Mouse (Mus musculus) lung, postnatal 14 days (tissue): Measurements from ENCODE around the gene Rxfp4.
"Not testable (repeated sequence)": the region's sequence is repeated elsewhere in the genome, so short reads cannot be mapped to it uniquely, and the experiment has no call there.

Source experiments
- DNase-seq: peaks from one replicate; pipeline ENCODE4 v3.0.0; 2021

Rxfp4 gene

DNA sequence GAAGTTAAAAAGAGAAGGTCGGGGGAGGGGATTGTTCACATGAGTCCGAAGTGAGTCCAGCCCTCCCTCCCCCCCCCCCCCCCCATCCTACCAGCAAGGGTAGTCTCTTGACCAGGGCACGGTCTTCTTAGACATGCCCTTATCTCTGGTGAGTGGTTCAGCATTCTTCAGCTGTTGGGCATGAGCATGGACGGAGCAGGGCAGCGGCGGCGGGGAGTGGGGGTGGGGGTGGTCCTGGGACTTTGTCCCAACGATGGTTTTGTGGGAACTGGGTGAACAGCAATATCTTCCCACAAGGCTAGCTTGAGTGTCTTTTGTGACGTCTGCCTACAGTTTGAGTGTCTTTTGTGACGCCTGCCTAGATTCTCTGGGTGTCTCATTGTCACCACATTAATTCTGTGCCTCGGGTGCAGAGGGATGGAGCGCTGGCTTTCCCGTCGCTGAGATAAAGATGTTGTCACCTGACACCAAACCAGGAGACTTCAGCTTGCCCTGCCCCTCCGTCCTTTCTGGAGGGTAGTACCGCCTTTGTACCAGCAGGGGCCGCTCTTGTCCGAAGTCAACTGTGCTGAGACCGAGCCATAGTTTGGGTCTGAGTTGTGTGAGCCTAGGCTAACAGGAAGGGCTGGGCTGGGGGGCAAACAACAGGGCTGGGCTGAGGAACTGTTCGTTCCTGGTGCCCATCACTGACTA, 45.7 kb downstream of the Rxfp4 start:
- DNase-seq, result peak; percentile 91

DNA sequence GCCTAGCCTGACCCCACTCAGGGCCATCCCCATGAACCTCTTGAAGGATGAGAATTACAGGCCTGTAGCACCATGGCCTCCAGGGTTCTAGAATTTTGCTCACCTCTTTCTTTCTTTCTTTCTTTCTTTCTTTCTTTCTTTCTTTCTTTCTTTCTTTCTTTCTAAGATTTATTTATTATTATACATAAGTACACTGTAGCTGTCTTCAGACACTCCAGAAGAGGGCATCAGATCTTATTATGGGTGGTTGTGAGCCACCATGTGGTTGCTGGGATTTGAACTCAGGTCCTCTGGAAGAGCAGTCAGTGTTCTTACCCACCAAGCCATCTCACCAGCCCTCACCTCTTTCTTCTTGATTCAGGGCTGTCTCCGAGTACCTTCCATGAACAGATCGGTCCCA, 47.3 kb downstream of the Rxfp4 start, which contains the start of gene Arhgef2:
Gene Arhgef2 (plus strand): TSS at position 301 of the 400 bp plus-strand sequence.
- DNase-seq, result not testable (repeated sequence)

GRCm38 (mm10) chr3:88604863-88605262, 48.1 kb downstream of the Rxfp4 start:
- DNase-seq, result no peak

DNA sequence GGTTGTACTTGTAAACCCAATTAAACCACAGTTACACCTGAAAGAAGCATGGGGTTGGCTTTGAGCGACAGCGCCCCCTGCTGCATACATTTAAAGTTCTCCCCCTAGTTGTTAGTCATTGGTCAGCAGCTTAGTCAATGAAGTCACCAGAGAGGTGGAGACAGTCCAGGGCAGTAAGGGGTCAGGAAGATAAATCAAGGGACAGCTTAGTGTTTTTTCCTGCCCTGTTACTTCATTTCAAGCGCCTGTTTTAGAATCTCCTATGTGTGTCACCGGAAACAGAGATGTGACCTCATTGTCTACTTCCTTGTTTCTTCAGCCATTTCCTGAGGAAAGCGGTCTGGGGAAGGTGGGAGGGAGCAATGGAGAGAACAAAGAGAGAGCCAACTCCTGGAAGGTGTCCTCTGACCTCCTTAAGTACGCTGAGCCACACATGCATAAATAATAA, 49.2 kb downstream of the Rxfp4 start:
- DNase-seq, result peak; percentile 87

- DNase-seq, result no peak
These were observed 50.5 kb downstream of the Rxfp4 start for GRCm38 (mm10) chr3:88602466-88602865.
